Mouse (Mus musculus): Measurements from ENCODE around the gene Mpv17l2.

DNA sequence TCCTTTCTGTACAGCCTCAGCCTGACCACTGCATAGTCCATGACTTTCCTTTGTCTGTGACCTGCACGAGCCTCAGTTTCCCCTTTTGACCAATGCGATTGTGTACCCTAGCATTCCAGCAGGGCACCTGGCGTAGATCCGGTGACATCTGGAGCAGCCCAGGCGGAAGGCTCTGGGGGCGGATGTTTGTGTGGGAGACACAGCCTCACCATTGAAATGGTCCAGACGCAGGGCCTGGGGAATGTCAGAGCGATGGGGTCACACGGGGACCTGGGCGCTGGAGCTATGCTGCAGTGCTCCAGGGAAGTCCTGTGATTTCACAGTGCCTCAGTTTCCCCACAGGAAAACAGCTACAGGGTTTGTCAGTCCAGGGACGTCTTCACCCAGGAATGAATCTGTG is 18.6 kb downstream of the Mpv17l2 start:
- no peak for TF ChIP-seq CTCF (conservative IDR thresholded peaks at IDR 0.05; ENCODE audit: low read length)
- no peak for TF ChIP-seq POU5F1 (IDR thresholded peaks at IDR 0.05; ENCODE audit: borderline replicate concordance, low read length)

Measured in E14TG2a.4 (cell line).